Mouse (Mus musculus): ENCODE results near the gene Syne2. TPM values are rescaled to one million over a fixed set of nuclear protein-coding genes. Genes with fewer than 3 reads are reported as not detected.
A peak's percentile ranks its signal among the peaks of the same experiment; 100 is the strongest.

Gene Syne2
- polyA plus RNA-seq, 1 experiment from 2014 or later: 42.0 TPM

DNA sequence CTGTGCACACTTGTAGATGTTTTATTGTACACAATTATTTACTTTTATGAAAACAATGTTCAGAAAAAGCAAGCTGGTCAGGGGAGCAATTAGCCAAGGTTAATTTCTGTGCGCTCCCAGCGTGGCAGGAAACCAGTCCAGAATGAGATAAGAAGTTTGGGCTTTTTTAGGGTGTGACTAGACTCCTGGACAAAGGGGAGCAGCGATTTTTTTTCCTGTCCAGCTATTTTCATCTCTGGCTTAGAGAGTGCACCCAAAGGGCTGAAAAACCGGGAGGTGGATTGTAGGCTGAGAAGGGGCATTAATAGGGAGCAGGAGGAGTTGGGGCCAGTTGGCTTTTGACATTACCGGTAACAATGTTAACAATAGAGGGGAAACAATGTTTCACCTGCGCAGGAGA, 3.4 kb upstream of the Syne2 start:
- no peak for ATAC-seq (ENCODE audit: low FRiP score)
- 82% methylated on average over 6 of the region's 6 CpGs for WGBS

DNA sequence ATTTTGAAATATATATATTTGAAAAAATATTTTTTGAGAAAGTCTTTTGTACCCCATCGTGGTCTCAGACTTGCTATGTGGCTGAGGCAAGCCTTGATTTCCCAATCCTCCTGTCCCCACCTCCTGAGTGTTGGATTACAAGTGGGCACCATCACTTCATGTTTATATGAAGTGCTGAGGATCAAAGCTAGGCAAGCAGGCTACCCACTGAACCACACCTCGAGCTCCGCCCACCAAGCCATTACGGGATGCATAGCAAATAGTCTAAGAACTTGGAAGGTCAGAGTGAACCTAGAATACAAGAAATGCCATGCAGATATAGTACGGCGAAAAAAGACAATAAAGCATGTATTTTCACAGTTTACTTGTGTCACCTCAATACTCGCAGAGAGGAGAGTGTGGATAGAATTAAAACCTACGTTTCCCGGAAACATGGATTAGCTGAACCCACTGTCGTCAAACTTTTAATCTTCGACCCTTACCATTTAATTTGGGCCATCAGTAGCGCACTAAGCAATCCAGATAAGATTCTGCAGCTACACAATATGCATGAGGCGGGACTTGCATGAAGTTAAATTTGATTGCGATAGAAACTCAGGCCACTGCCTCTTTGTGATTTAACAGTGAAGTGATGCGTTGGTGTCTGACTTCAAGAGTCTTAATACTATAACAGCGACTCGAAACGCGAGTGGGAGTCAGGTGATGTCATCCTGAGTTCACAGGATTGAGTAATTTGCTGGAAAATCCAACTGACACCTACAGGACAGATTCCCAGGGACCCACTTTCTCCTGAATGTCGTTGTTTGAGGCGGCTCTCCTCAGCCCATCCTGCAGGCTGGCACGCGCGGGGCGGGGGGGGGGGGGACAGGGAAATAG, 715 bp upstream of the Syne2 start:
- Histone ChIP-seq H3K27ac (replicated peaks) (no peak overlapping the region), H3K9me3 (replicated peaks) (no peaks in the 10 kb centered on the region), H3K27me3 (replicated peaks) (0 out of 2 replicates have a peak, but pooled peaks cover 3% of the 10 kb centered on the region), H3K9ac (replicated peaks) (peak overlapping the region; percentile 61), H3K36me3 (no peaks in the 10 kb centered on the region), H3K4me2 (peak overlapping the region; percentile 95), H3K4me3 (replicated peaks) (peak overlapping the region; percentile 89), H3K4me1 (peaks cover 26% of the 10 kb centered on the region)
- ATAC-seq (ENCODE audit: low FRiP score): peak; percentile 5; the same call in 1 of the 2 replicates
- WGBS: 12% methylated on average over 25 of the region's 25 CpGs

More for the DNA sequence above, 3.4 kb upstream of the Syne2 start:
- H3K27me3 ChIP-seq (replicated peaks): 0 out of 2 replicates have a peak, but pooled peaks cover 3% of the 10 kb centered on the region
- H3K4me3 ChIP-seq (replicated peaks): no peak overlapping the region
- no peaks in the 10 kb centered on the region for H3K9me3 ChIP-seq (replicated peaks)
- H3K4me1 ChIP-seq: peaks cover 16% of the 10 kb centered on the region
- H3K27ac ChIP-seq (replicated peaks): no peak overlapping the region
- no peak overlapping the region for H3K9ac ChIP-seq (replicated peaks)
- no peaks in the 10 kb centered on the region for H3K36me3 ChIP-seq
- no peak overlapping the region for H3K4me2 ChIP-seq

DNA sequence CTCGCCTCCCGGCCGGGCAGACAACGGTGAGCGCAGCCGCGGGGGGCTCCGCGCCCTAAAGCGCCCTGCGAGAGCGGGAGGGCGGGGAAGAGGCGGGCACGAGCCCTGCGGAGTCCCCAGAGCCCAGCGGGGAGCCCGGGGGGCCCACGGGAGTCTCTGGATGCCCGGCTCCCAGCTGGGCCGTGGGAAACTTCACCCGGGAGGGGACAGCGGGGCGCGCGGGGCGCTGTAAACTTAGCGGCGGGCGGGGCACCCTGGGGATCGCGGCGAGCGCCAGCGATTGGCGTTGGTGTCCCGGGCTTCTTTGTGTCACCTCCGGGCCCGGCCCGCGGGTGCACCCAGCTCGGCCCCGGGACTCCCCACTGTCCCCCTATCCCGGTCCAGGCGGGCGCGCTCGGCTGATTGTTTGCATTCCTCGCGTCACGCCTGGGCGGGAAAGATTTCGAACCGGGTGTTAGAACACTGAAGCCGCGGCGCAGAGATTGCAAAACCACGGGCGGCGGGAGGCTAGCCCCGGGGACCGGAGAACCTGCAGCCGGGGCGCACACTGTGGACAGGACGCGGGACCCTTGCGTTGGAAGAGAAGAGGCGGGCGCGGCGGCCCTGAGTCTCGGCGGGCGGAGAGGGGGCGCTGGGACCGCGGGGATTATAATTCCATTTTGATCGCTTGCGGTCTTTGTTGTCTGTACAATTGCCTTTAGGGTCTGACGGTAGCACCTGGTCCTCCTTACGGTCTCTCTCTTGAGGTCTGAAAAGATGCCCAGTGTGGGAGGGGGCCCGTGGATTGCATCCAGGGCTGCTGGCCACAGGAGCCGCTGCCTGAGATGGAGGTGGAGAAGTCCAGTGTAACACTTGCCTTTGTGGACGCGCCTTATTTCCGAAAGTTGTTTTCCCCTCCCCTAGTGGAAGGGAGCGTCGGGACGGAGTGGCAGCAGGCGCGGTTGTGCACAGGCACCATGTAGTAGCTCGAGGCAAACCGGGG, 810 bp downstream of the Syne2 start:
- peak overlapping the region; percentile 89 for H3K4me3 ChIP-seq (replicated peaks)
- H3K9ac ChIP-seq (replicated peaks): peak overlapping the region; percentile 61
- no peaks in the 10 kb centered on the region for H3K9me3 ChIP-seq (replicated peaks)
- peaks cover 26% of the 10 kb centered on the region for H3K4me1 ChIP-seq
- 0 out of 2 replicates have a peak, but pooled peaks cover 3% of the 10 kb centered on the region for H3K27me3 ChIP-seq (replicated peaks)
- ATAC-seq (ENCODE audit: low FRiP score): peak; percentile 86
- WGBS: under 1% methylated on average over 81 of the region's 93 CpGs
- no peaks in the 10 kb centered on the region for H3K36me3 ChIP-seq
- peak overlapping the region; percentile 95 for H3K4me2 ChIP-seq
- peak overlapping the region; percentile 68 for H3K27ac ChIP-seq (replicated peaks)

DNA sequence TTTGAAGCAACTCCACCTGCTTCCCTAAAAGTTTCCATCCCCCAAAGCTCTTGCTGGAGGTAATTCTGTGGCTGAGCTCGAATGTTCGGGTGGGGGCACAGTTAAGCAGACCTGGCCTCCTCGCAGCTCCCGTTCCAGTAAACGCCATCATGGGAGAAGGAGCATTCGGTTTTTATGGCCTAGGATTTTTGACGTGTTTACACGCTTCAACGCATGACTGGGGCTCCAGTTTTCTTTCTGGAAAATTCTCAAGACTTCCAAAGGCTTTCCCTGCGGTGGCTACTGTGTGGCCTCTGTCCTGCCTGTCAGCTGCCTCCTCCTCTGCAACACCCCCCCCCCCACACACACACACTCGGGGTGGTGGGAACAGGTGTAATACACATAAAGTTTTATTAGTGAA, 1.5 kb downstream of the Syne2 start:
- Histone ChIP-seq H3K9me3 (replicated peaks) (no peaks in the 10 kb centered on the region), H3K4me1 (peaks cover 26% of the 10 kb centered on the region), H3K9ac (replicated peaks) (peak overlapping the region; percentile 61), H3K4me2 (peak overlapping the region; percentile 95), H3K4me3 (replicated peaks) (peak overlapping the region; percentile 89), H3K36me3 (no peaks in the 10 kb centered on the region), H3K27ac (replicated peaks) (no peak overlapping the region), H3K27me3 (replicated peaks) (0 out of 2 replicates have a peak, but pooled peaks cover 3% of the 10 kb centered on the region)
- 5% methylated on average over 11 of the region's 11 CpGs for WGBS
- ATAC-seq (ENCODE audit: low FRiP score): no peak

DNA sequence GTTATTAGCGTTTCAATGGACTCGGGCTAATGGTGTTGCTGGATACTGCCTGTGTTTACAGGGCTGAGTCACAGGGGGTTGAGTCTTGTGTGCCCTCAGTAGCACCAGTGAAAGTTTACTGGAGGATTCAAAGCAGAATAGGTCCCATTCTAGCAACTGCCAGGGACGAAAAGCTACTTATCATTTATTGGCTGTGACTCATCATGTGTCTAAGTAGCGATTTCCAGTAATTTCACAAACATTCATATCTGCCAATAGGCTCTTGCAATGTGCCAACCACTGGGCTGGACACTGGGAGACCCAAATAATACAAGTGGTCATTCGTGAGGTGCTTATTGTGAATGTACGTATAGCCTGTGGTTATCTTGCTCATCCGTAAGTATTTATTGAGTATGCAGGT, 2.3 kb downstream of the Syne2 start:
- 78% methylated on average over 7 of the region's 7 CpGs for WGBS
- H3K27me3 ChIP-seq (replicated peaks): 0 out of 2 replicates have a peak, but pooled peaks cover 3% of the 10 kb centered on the region

DNA sequence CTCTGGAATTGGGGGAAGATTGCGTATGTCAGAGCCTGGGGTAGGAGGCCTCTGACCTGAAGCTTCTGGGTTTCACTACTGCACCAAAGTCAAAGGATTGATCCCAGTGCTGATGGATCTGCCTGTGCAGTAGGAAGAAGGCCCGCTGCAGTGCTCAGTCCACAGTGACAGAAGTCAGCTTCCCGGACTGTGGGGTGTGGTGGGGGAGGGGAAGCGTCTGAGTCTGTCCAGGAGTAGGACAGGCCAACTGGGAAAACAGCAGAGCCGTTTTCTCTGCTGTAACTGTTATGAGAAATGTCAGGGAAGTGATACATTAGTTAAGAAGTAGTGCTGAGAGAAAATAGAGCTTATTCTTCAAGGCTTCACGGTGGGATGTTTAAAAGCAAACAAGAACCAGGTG, 4.2 kb downstream of the Syne2 start:
- Histone ChIP-seq H3K9me3 (replicated peaks) (no peaks in the 10 kb centered on the region), H3K9ac (replicated peaks) (no peak overlapping the region), H3K36me3 (no peaks in the 10 kb centered on the region), H3K4me3 (replicated peaks) (no peak overlapping the region), H3K4me2 (no peak overlapping the region), H3K4me1 (peaks cover 26% of the 10 kb centered on the region), H3K27ac (replicated peaks) (no peak overlapping the region), H3K27me3 (replicated peaks) (0 out of 2 replicates have a peak, but pooled peaks cover 3% of the 10 kb centered on the region)
- ATAC-seq (ENCODE audit: low FRiP score): no peak
- WGBS: 46% methylated on average over 6 of the region's 6 CpGs

More for the DNA sequence above, 2.3 kb downstream of the Syne2 start:
- H3K4me3 ChIP-seq (replicated peaks): no peak overlapping the region
- no peak overlapping the region for H3K9ac ChIP-seq (replicated peaks)
- no peak overlapping the region for H3K4me2 ChIP-seq
- H3K36me3 ChIP-seq: no peaks in the 10 kb centered on the region
- H3K27ac ChIP-seq (replicated peaks): no peak overlapping the region
- H3K4me1 ChIP-seq: peaks cover 26% of the 10 kb centered on the region
- ATAC-seq (ENCODE audit: low FRiP score): no peak
- H3K9me3 ChIP-seq (replicated peaks): no peaks in the 10 kb centered on the region

DNA sequence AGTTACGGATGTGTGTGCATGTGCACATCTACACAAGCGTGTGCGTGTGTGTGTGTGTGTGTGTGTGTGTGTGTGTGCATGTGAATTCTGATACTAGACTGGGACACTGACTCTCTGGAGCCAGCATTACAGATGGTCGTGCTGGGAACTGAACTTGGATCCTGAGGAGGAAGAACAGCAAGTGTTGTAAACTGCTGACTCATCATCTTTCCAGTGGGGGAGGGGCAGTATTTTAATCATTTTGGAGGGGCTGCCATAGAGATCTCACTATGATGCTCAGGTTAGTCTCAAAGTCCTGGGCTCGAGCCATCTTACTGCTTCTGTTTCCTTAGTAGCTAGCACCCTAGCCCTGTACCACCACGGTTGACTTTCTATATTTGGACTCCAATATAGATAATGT, 5.5 kb downstream of the Syne2 start:
- 94% methylated on average over 6 of the region's 6 CpGs for WGBS

DNA sequence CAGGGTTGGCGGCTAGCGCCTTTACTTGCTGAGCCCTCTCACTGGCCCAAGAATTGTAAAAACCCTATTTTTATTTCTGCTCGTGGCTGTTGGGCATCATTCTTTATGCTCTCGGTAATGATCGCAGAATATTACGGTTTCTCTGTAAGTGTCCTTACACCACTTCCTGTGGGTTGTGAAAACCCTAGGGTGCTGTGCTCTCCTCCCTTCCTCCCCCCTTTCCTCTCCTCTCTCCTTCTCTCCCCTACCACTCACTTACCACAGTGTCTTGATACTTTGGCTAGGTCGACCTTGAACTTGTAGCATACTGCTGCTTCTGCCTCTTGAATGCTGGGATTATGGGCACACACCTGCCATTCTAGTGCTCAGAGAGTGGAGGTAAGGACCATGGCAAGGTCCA, 7.5 kb downstream of the Syne2 start:
- no peaks in the 10 kb centered on the region for H3K36me3 ChIP-seq
- no peak for ATAC-seq (ENCODE audit: low FRiP score)

More for the DNA sequence above, 5.5 kb downstream of the Syne2 start:
- Histone ChIP-seq H3K4me1 (peaks cover 18% of the 10 kb centered on the region), H3K9ac (replicated peaks) (no peak overlapping the region), H3K9me3 (replicated peaks) (no peaks in the 10 kb centered on the region), H3K27me3 (replicated peaks) (no peaks in the 10 kb centered on the region), H3K36me3 (no peaks in the 10 kb centered on the region), H3K4me3 (replicated peaks) (no peak overlapping the region), H3K4me2 (no peak overlapping the region), H3K27ac (replicated peaks) (no peak overlapping the region)
- ATAC-seq (ENCODE audit: low FRiP score): no peak

DNA sequence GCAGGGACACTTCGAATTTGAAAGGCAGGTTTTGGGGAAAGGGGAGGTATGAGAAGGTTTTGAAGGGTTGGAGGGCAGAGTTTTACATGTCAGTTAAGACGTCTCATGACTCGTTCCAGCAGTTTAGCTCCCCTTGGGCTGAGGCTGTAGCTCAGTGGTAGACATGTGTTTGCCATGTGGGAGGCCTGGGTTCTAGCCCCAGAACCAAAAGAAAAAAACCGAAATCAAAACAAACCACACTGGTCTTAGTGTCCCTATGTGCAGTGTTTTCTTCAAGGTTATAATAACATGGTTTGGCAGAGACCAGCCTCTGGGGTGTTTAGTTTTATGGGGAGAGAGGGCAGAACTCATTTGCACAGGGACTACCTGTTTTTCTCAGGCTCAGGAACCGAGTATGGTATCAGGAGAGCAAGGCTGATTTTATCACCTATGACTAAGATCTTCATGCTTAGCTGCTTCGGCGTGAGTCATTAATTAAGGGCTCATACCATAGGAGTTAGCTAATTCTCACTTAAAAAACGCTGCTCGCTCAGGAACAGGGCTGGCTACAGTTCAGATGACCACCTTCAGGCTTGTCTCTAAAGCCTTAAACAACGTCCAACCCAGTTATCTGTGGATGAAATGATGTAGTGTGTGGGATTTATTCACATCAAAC, 8.9 kb downstream of the Syne2 start:
- H3K9ac ChIP-seq (replicated peaks): no peak overlapping the region
- H3K9me3 ChIP-seq (replicated peaks): no peaks in the 10 kb centered on the region
- no peak for ATAC-seq (ENCODE audit: low FRiP score)
- H3K27ac ChIP-seq (replicated peaks): no peak overlapping the region
- H3K4me3 ChIP-seq (replicated peaks): no peak overlapping the region
- whole genome bisulfite sequencing: 59% methylated on average over 10 of the region's 10 CpGs
- H3K4me1 ChIP-seq: peaks cover 11% of the 10 kb centered on the region; the same call in 1 of the 2 replicates
- no peak overlapping the region for H3K4me2 ChIP-seq
- no peaks in the 10 kb centered on the region for H3K36me3 ChIP-seq
- H3K27me3 ChIP-seq (replicated peaks): no peaks in the 10 kb centered on the region

More for the DNA sequence above, 7.5 kb downstream of the Syne2 start:
- Histone ChIP-seq H3K4me1 (peaks cover 11% of the 10 kb centered on the region; the same call in 1 of the 2 replicates), H3K4me3 (replicated peaks) (no peak overlapping the region), H3K9me3 (replicated peaks) (no peaks in the 10 kb centered on the region), H3K4me2 (no peak overlapping the region), H3K27ac (replicated peaks) (no peak overlapping the region), H3K27me3 (replicated peaks) (no peaks in the 10 kb centered on the region), H3K9ac (replicated peaks) (no peak overlapping the region)
- 81% methylated on average over 7 of the region's 7 CpGs for WGBS

DNA sequence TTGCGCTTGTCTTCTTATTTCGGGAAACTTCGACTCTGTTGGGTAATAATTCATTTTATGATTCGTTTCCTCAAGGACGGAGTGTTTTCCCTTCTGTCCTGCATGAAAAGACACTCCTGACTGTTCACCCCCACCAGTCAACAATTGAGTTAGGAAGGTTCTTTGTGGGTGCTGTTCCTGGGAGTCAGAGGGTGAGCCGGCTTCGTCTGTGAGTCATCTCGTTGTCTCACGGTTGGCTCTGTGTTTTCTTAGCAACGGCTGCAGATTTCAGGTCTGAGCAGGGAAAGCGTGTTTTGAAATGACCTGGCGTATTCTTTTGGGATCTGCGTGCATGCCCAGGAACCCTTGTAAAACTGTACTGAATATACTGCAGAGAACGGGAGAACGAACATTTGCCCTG, 9.8 kb downstream of the Syne2 start:
- ATAC-seq (ENCODE audit: low FRiP score): no peak
- no peaks in the 10 kb centered on the region for H3K27me3 ChIP-seq (replicated peaks)
- 82% methylated on average over 15 of the region's 15 CpGs for WGBS

DNA sequence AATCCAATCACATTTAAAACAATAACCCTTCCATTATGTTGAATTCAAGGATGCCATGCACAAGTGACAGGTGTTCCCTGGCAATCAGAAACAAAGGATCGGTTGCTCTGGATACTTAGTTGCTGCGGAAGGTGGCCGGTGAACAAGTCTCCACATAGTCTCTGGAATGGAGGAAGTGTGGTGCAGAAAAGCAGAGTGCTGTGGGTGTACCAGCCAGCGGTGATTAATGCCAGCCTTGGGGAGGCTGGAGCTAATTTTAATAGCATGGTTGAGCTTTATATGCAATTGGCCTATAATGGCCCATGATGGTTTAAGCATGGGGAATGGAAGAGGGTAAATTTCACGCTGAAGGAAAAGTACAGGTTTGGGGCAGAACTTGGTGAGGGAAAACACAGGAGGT, 11.7 kb downstream of the Syne2 start:
- peaks cover 15% of the 10 kb centered on the region; the same call in 1 of the 2 replicates for H3K4me1 ChIP-seq
- no peaks in the 10 kb centered on the region for H3K27me3 ChIP-seq (replicated peaks)
- no peaks in the 10 kb centered on the region for H3K36me3 ChIP-seq
- no peak overlapping the region for H3K9ac ChIP-seq (replicated peaks)
- H3K4me2 ChIP-seq: no peak overlapping the region
- H3K9me3 ChIP-seq (replicated peaks): no peaks in the 10 kb centered on the region
- WGBS: 62% methylated on average over 5 of the region's 5 CpGs
- no peak for ATAC-seq (ENCODE audit: low FRiP score)
- no peak overlapping the region for H3K4me3 ChIP-seq (replicated peaks)
- H3K27ac ChIP-seq (replicated peaks): no peak overlapping the region

More for the DNA sequence above, 9.8 kb downstream of the Syne2 start:
- Histone ChIP-seq H3K27ac (replicated peaks) (no peak overlapping the region), H3K4me1 (peaks cover 8% of the 10 kb centered on the region; the same call in 1 of the 2 replicates), H3K4me3 (replicated peaks) (no peak overlapping the region), H3K36me3 (no peaks in the 10 kb centered on the region), H3K4me2 (no peak overlapping the region), H3K9ac (replicated peaks) (no peak overlapping the region), H3K9me3 (replicated peaks) (no peaks in the 10 kb centered on the region)
